Mouse (Mus musculus): ENCODE results near the gene Dnaic1. TPM values are rescaled to one million over a fixed set of nuclear protein-coding genes. Genes with fewer than 3 reads are reported as not detected.

Dnaic1 gene
- polyA plus RNA-seq, 1 experiment from 2014 or later = 2.0 TPM

DNA sequence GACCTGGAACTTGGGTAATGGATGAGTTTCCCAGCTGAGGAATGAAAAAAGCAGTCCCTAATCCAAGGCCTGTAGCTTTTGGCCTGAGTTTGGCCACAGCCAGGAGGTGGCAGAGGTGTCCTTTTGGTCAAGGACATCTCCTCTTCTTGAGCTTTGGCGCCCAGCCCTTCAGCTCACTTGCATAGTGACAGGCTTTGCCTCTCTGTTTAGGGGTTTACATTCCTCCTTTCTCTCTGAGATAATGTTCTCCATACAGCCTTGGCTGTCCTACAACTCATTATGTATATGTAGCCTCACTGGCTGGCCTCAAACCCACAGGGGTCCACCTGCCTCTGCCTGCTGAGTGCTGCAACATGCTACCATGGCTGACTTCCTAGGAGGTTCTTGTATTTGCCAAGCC, 22.5 kb upstream of the Dnaic1 start:
- Histone ChIP-seq H3K27ac (replicated peaks) (no peak overlapping the region), H3K4me1 (peaks cover 25% of the 10 kb centered on the region), H3K4me3 (no peak overlapping the region), H3K9ac (replicated peaks) (no peak overlapping the region), H3K27me3 (no peaks in the 10 kb centered on the region), H3K36me3 (no peaks in the 10 kb centered on the region), H3K4me2 (replicated peaks) (no peak overlapping the region), H3K9me3 (no peaks in the 10 kb centered on the region)
- ATAC-seq (replicated peaks) = no peak
- 92% methylated on average over 1 of the region's 1 CpGs for WGBS

DNA sequence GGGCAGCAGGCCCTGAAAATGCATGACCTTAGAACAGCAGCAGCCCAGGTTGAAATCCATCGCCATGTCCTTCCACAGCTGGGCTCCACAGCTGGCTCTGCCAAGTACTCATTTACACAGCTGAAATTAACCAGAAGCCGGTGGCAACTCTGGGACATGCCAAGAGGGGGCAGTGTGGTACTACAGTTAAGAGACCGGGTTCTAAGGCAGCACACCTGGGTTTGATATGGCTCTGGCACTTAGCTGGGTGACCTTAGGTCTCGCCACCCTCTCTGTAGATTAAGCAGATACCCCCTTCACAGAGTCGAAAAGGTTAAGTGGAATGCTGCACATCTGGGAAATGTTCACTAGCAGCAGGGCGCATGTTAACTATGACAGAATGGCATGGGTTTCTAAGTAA, 17.0 kb upstream of the Dnaic1 start:
- no peak overlapping the region for H3K4me2 ChIP-seq (replicated peaks)

DNA sequence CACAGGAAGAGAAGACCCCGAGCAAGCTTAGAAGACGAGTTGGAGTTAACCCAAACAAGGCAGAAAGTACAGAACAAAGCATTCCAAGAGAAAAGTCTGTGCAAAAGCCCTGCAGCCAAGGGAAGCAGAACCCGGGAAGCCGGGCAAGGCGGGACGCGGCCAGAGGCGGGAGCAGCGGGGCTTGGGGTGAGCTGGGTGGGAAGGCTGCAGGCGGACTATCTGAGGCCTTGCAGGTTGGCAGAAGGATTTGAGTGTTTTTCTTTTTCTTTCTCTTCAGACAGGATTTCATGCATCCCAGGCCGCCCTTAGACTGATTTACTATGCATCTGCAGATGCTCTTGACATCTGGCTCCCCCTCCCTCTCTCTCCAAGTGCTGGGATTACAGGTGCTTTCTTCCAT, 16.5 kb upstream of the Dnaic1 start:
- Histone ChIP-seq H3K36me3 (no peaks in the 10 kb centered on the region), H3K4me3 (no peak overlapping the region), H3K4me1 (peaks cover 21% of the 10 kb centered on the region), H3K9ac (replicated peaks) (no peak overlapping the region), H3K27ac (replicated peaks) (no peak overlapping the region), H3K9me3 (no peaks in the 10 kb centered on the region), H3K27me3 (no peaks in the 10 kb centered on the region), H3K4me2 (replicated peaks) (no peak overlapping the region)
- WGBS = 77% methylated on average over 11 of the region's 11 CpGs
- ATAC-seq (replicated peaks) = no peak

More for the DNA sequence above, 17.0 kb upstream of the Dnaic1 start:
- Histone ChIP-seq H3K36me3 (no peaks in the 10 kb centered on the region), H3K9me3 (no peaks in the 10 kb centered on the region), H3K27ac (replicated peaks) (no peak overlapping the region), H3K4me3 (no peak overlapping the region), H3K9ac (replicated peaks) (no peak overlapping the region), H3K27me3 (no peaks in the 10 kb centered on the region), H3K4me1 (peaks cover 17% of the 10 kb centered on the region)
- WGBS = 43% methylated on average over 6 of the region's 6 CpGs
- ATAC-seq (replicated peaks) = no peak; the same call in 1 of the 2 replicates

DNA sequence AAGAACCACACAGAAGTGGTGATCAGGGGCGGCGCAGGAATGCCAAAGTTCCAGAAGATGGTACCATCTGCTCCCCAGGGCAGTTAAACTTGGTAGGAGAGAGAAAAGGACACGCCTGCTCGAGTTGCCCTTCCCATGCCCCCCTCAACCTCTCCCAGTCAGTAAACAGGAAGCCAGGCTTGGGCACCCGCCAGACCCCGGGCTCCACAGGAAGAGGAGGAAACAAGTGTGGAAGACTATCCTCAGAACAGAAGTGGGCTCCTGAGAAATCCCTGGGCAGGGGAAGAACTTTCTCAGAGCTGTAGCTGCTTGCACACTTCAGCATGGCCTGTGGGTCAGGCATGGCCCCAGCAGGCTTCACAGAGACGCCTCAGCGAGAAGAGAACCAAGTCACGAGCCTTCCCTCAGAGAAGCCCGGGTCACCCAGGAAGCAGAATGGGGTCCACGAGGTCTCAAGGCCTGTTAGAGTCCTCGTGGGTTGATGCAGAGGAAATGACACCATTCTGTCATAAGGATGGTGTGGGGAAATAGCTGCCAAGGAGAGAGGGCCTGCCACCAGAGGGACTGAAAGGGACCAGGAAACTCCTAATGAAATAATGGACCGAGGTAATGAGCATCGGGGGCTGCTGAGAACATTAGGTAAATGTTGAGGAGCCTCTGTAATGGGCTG, 14.4 kb upstream of the Dnaic1 start:
- Histone ChIP-seq H3K9me3 (no peaks in the 10 kb centered on the region), H3K27me3 (no peaks in the 10 kb centered on the region), H3K4me1 (peaks cover 18% of the 10 kb centered on the region), H3K36me3 (no peaks in the 10 kb centered on the region), H3K9ac (replicated peaks) (no peak overlapping the region), H3K27ac (replicated peaks) (no peak overlapping the region), H3K4me2 (replicated peaks) (no peak overlapping the region), H3K4me3 (no peak overlapping the region)
- WGBS = 73% methylated on average over 14 of the region's 14 CpGs
- ATAC-seq (replicated peaks) = no peak

DNA sequence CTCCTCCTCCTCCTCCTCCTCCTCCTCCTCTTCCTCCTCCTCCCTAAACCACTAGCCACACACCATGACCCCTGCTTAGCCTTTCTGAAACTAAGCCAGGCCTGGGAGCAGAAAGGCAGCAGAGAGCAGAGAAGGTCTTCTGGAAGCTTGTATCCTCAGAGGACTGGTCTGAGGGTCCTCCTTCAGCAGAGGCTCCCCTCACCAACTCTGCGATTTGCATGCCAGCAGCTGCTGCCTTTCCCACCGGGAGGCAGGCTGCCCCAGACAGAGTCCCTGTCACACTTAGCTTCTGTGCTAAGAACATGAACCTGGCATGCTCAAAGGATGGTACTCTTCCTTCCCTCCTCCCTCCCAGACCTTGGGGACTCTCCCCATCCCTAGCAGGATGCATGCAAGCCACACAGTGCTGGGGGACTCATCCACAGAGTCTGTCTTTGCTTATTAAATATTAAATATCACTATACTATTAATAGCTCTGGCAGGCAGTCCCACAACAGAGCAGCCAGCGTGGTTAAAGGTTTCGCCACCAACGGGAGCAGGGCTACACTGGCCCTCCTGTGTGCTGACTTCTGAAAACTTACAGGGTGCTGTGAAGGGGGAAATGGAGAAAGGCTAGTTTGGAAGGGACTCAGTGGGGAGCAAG, 13.1 kb upstream of the Dnaic1 start:
- Histone ChIP-seq H3K4me2 (replicated peaks) (no peak overlapping the region), H3K4me3 (no peak overlapping the region), H3K9ac (replicated peaks) (no peak overlapping the region), H3K27ac (replicated peaks) (no peak overlapping the region; the same call in 1 of the 2 replicates), H3K27me3 (no peaks in the 10 kb centered on the region), H3K36me3 (no peaks in the 10 kb centered on the region), H3K9me3 (no peaks in the 10 kb centered on the region), H3K4me1 (peaks cover 18% of the 10 kb centered on the region)
- WGBS = 57% methylated on average over 5 of the region's 5 CpGs
- ATAC-seq (replicated peaks) = no peak

DNA sequence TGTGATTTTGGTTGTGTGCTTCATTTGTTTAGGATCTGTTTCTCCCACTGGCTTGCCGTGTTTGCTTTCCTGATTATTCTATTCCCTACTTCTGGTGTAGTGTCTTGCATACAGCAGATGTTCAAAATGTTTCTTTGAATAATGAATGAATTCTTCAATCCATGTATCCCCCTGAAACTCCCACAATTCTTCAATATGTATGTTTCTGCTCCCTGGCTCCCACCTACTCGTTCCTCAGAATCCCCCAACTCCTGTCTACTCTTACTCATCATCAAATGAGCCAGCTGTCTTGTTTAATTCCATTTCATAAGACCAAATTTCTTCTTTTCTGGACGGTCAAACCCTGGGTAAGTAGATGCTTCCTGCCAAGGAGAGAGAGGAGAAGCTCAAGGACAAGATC, 12.5 kb upstream of the Dnaic1 start:
- H3K4me3 ChIP-seq = no peak overlapping the region
- no peak overlapping the region for H3K4me2 ChIP-seq (replicated peaks)
- WGBS = 69% methylated on average over 3 of the region's 3 CpGs
- no peaks in the 10 kb centered on the region for H3K36me3 ChIP-seq
- H3K9ac ChIP-seq (replicated peaks) = no peak overlapping the region
- no peak for ATAC-seq (replicated peaks)
- no peaks in the 10 kb centered on the region for H3K27me3 ChIP-seq
- H3K4me1 ChIP-seq = peaks cover 18% of the 10 kb centered on the region
- H3K27ac ChIP-seq (replicated peaks) = no peak overlapping the region; the same call in 1 of the 2 replicates
- no peaks in the 10 kb centered on the region for H3K9me3 ChIP-seq

DNA sequence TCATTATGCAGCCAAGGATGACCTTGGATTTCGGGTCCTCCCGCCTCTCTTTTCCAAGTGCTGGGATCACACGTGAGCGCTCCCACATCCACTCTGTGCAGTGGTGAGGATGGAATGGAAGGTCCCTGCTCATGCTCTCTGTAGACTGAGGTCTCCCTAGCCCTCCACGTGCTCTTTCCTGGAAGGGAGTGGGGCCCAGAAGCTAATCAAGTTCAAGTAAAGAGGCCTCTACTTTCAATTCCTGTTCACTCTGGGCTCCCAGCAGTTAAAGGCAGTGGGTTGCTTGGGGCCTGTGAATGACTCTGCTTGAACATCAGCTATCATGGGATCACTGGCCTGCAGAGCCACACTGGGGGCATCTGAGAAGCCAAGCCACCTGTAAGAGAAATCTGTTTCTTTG, 6.3 kb upstream of the Dnaic1 start:
- Histone ChIP-seq H3K4me1 (peaks cover 25% of the 10 kb centered on the region), H3K36me3 (no peaks in the 10 kb centered on the region), H3K9ac (replicated peaks) (no peak overlapping the region), H3K4me3 (no peak overlapping the region), H3K9me3 (no peaks in the 10 kb centered on the region), H3K27me3 (no peaks in the 10 kb centered on the region), H3K27ac (replicated peaks) (no peak overlapping the region), H3K4me2 (replicated peaks) (no peak overlapping the region)
- no peak for ATAC-seq (replicated peaks)
- 92% methylated on average over 5 of the region's 5 CpGs for WGBS

DNA sequence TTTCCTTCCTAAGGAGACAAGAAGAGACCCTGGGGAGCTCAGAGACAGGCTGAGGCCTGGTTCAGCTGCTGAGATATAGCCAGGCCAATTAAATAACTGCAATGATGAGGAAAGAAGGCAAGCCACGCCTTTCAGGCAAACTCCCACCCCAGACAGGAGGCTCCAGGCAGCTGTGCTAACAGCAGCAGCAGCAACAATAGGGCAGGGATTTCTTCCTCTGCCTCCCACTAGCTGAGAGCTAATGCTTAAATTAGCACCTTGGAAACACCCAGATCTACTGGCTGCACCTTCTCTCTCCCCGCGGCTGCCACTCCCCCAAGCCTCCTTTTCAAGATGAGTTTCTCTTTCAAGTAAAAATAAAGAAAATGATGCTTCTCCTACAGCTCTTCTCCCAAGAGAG, 3.5 kb upstream of the Dnaic1 start:
- H3K4me1 ChIP-seq = peaks cover 28% of the 10 kb centered on the region
- no peak overlapping the region for H3K4me3 ChIP-seq
- H3K9ac ChIP-seq (replicated peaks) = no peak overlapping the region
- no peak for ATAC-seq (replicated peaks)
- H3K4me2 ChIP-seq (replicated peaks) = no peak overlapping the region
- no peak overlapping the region for H3K27ac ChIP-seq (replicated peaks)
- WGBS = 7% methylated on average over 3 of the region's 3 CpGs
- H3K36me3 ChIP-seq = no peaks in the 10 kb centered on the region
- H3K27me3 ChIP-seq = no peaks in the 10 kb centered on the region
- H3K9me3 ChIP-seq = no peaks in the 10 kb centered on the region

DNA sequence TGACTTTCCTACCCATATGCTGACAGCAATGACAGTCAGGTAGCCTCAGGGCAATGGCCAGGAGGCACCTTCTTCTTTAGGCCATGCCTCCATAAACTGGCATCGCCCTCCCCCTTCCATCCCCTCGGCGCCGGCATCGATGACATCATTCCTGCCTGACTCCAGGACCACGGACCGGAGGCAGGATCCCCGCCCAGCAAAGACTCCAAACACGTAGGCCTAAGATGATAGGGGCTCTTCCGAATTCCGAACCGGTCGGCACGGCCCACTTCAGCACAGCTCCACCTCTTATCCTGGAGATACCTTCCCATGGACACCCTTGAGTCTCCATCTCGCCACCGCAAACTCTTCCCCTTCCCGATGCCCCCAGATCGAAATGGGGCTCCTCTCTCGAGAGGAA, 1.3 kb upstream of the Dnaic1 start:
- H3K9ac ChIP-seq (replicated peaks) = peak overlapping the region; percentile 81
- WGBS = 4% methylated on average over 19 of the region's 19 CpGs
- peak overlapping the region; percentile 53 for H3K4me2 ChIP-seq (replicated peaks)
- peaks cover 29% of the 10 kb centered on the region for H3K4me1 ChIP-seq
- no peaks in the 10 kb centered on the region for H3K9me3 ChIP-seq
- no peaks in the 10 kb centered on the region for H3K36me3 ChIP-seq
- no peaks in the 10 kb centered on the region for H3K27me3 ChIP-seq
- ATAC-seq (replicated peaks) = no peak
- H3K4me3 ChIP-seq = peak overlapping the region; percentile 80
- H3K27ac ChIP-seq (replicated peaks) = peak overlapping the region; percentile 92

DNA sequence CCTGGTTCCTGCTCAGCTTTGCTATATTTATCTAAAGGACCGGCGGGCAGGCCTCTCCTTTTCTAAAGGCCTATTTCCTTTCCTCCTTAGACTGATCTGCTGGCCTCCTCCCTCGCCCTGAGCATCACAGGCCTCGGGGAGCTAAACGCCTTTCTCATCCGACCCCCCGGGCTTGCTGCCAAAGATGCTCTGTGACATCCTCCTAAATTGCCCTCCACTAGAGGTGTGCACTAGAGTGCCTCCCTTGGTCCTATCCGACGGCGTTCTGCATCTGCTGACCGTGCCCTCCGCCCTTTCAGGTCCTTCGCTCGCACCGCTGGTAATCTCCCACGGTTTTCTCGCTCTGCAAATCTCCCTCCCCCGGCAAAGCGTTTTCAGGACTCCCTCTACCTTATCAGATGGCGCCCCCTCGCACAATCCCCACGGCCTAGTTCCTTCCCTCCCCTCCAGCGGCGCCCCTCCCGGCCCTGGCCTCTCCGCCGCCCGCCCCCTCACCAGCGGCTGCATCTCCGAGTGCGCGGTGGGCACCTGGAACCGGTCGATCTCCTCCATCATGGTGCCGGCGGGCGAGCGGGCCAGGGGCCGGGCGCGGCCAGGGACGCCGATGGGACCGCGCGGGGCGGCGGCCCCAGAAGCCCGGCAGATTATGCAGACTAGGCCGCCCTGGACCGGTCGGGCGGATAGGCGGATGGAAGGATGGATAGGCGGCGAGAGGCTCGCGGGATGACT, 729 bp upstream of the Dnaic1 start:
- peak overlapping the region; percentile 81 for H3K9ac ChIP-seq (replicated peaks)
- H3K4me2 ChIP-seq (replicated peaks) = peak overlapping the region; percentile 53
- H3K27ac ChIP-seq (replicated peaks) = peak overlapping the region; percentile 92
- ATAC-seq (replicated peaks) = peak; percentile 21
- WGBS = under 1% methylated on average over 55 of the region's 58 CpGs
- no peaks in the 10 kb centered on the region for H3K27me3 ChIP-seq
- H3K9me3 ChIP-seq = no peaks in the 10 kb centered on the region
- peak overlapping the region; percentile 80 for H3K4me3 ChIP-seq
- H3K4me1 ChIP-seq = peaks cover 35% of the 10 kb centered on the region
- H3K36me3 ChIP-seq = no peaks in the 10 kb centered on the region

DNA sequence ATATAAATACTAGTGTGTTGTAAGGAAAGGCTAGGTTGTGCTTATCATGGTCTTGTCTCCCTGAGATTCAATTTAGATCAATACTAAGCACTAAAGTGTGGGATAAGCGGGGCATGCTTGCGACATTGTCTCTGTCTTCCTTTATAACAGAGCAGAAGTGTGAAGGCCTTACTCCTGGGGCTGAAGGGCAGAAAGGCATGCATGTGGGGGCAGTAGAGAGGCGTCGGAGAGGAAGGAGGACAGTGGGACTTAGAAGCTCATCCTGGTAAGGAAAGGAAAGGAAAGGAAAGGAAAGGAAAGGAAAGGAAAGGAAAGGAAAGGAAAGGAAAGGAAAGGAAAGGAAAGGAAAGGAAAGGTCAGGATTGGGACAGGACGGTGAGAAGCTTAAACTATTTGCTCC, 1.9 kb downstream of the Dnaic1 start:
- H3K9ac ChIP-seq (replicated peaks) = no peak overlapping the region
- no peaks in the 10 kb centered on the region for H3K36me3 ChIP-seq
- H3K27ac ChIP-seq (replicated peaks) = no peak overlapping the region
- no peak overlapping the region for H3K4me2 ChIP-seq (replicated peaks)
- H3K27me3 ChIP-seq = no peaks in the 10 kb centered on the region
- no peak for ATAC-seq (replicated peaks)
- WGBS = 24% methylated on average over 5 of the region's 5 CpGs
- H3K9me3 ChIP-seq = no peaks in the 10 kb centered on the region
- H3K4me3 ChIP-seq = no peak overlapping the region
- H3K4me1 ChIP-seq = peaks cover 27% of the 10 kb centered on the region

DNA sequence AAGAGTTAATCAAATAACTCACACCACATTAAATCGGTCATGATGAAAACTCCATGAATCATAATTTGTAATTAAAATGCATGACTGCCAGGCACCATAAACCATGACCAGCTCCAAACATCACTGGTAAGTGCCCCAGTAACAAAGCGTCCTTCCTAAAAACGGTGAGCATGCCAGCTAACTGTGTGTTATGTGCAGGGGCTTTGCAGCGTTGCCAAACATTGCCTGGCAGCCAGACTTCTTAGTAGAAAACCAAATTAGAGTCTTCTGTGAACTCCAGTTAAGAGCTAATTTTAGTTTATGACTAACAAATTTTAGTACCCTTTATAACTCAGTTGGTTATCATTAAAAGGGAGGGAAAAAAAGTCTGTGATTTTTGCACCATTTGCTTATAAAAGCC, 3.9 kb downstream of the Dnaic1 start:
- no peaks in the 10 kb centered on the region for H3K9me3 ChIP-seq
- peaks cover 20% of the 10 kb centered on the region for H3K4me1 ChIP-seq
- H3K4me2 ChIP-seq (replicated peaks) = no peak overlapping the region
- no peak for ATAC-seq (replicated peaks)
- no peak overlapping the region for H3K9ac ChIP-seq (replicated peaks)
- H3K36me3 ChIP-seq = no peaks in the 10 kb centered on the region
- WGBS = 48% methylated on average over 4 of the region's 4 CpGs
- H3K4me3 ChIP-seq = no peak overlapping the region
- no peaks in the 10 kb centered on the region for H3K27me3 ChIP-seq
- no peak overlapping the region for H3K27ac ChIP-seq (replicated peaks)
